Mouse (Mus musculus) bone marrow macrophage, adult 2 months (primary cell): ENCODE results near the gene Cc2d1b.

Experiments
- CTCF ChIP-seq: IDR thresholded peaks from 2 replicates; pipeline ENCODE4 v1.5.1; 2012; ENCODE audit warnings: low read depth, mild to moderate bottlenecking, low read length, moderate library complexity
- POLR2A ChIP-seq: IDR thresholded peaks from 2 replicates; pipeline ENCODE4 v1.6.1; 2012; ENCODE audit warnings: mild to moderate bottlenecking, low read depth, low read length, borderline replicate concordance

GRCm38 (mm10) chr4:108620536-108620935, 796 bp downstream of the Cc2d1b start:
- TF ChIP-seq CTCF (no peak), POLR2A (no peak)
